Mouse (Mus musculus) c-Kit-negative CD71-positive TER-119-positive erythroid progenitor cells, embryonic 14.5 days (primary cell): ENCODE measurements around the gene Zer1.

Experiments
- DNase-seq: peaks from one replicate; pipeline ENCODE4 v3.0.0-alpha.2; 2013; ENCODE audit warnings: low read depth, low spot score

Zer1 gene

GRCm38 (mm10) chr2:30051992-30052761 lies 72.2 kb downstream of the Zer1 start:
- DNase-seq: no peak

GRCm38 (mm10) chr2:30049831-30050230 lies 74.6 kb downstream of the Zer1 start:
- no peak for DNase-seq

GRCm38 (mm10) chr2:30048699-30049388 lies 75.5 kb downstream of the Zer1 start, which contains the start of gene Wdr34:
TSS of gene Wdr34 (minus strand) at chr2:30048881.
- DNase-seq: peak; percentile 94

GRCm38 (mm10) chr2:30048101-30048501 lies 76.3 kb downstream of the Zer1 start:
- DNase-seq: no peak
